In genomic region chr17:5089541-5089940, GRCm38 (mm10) we compare ENCODE assay signal across 8 mouse cellular contexts.
DNase-seq lines count a peak whose midpoint lies in the region; ATAC-seq lines count a peak whose summit lies in the region.

No protein-coding gene starts in this region.

- no peak overlapping the region for H3K27ac ChIP-seq in heart, embryonic 14.5 days (replicated peaks in 1 of 2; ENCODE audit: control insufficient read depth in 1 of 2, insufficient read depth in 1 of 2, low read depth in 2 of 2, low read length in 2 of 2)
- no peak overlapping the region for H3K27ac ChIP-seq in neural tube, embryonic 12.5 days

- no peak overlapping the region for H3K9ac ChIP-seq in heart, embryonic 14.5 days (ENCODE audit: low read length)
- no peak overlapping the region for H3K9ac ChIP-seq in neural tube, embryonic 12.5 days

- ATAC-seq in heart, embryonic 14.5 days (ENCODE audit: insufficient number of reproducible peaks, insufficient read depth, low FRiP score, low read depth), result no peak
- ATAC-seq in neural tube, embryonic 12.5 days (ENCODE audit: low FRiP score, low read depth), result no peak

- H3K4me2 ChIP-seq in heart, embryonic 14.5 days (ENCODE audit: low read length), result peak overlapping the region; percentile 22
- peak overlapping the region; percentile 12; the same call in 1 of the 2 replicates for H3K4me2 ChIP-seq in neural tube, embryonic 12.5 days (replicated peaks)

- no peaks in the 10 kb centered on the region for H3K27me3 ChIP-seq in heart, embryonic 14.5 days (ENCODE audit: control insufficient read depth, insufficient read depth, low read length)
- no peaks in the 10 kb centered on the region for H3K27me3 ChIP-seq in neural tube, embryonic 12.5 days (replicated peaks)

- H3K9me3 ChIP-seq in heart, embryonic 14.5 days (ENCODE audit: control insufficient read depth, low read length), result no peaks in the 10 kb centered on the region
- H3K9me3 ChIP-seq in neural tube, embryonic 12.5 days, result no peaks in the 10 kb centered on the region

- intact Hi-C loops in left cerebral cortex, postnatal 25 days (cut with DNase I), result no loop called here

- H3K36me3 ChIP-seq in heart, embryonic 14.5 days (ENCODE audit: control insufficient read depth, insufficient read depth, low read length), result 0 out of 2 replicates have a peak, but pooled peaks cover 3% of the 10 kb centered on the region
- no peaks in the 10 kb centered on the region for H3K36me3 ChIP-seq in neural tube, embryonic 12.5 days

- DNase-seq in heart, adult 9 months (ENCODE audit: low spot score in 2 of 2), result no peak
- peak; percentile 70 for DNase-seq in T-cell, adult 2 months (ENCODE audit: low spot score)
- peak; percentile 52 for DNase-seq in kidney, adult 11 months
- no peak for DNase-seq in right cerebral cortex, adult 2 months (ENCODE audit: low spot score in 2 of 2)
- DNase-seq in left cerebral cortex, postnatal 25 days (ENCODE audit: low spot score in 2 of 2), result no peak
- DNase-seq in spleen, postnatal 14 days (ENCODE audit: low spot score in 2 of 2), result no peak

- peaks cover 16 to 33% of the 10 kb centered on the region in 2 experiments for H3K4me1 ChIP-seq in heart, embryonic 14.5 days (ENCODE audit: control insufficient read depth in 2 of 2, insufficient read depth in 2 of 2, low read length in 2 of 2)
- peaks cover 38% of the 10 kb centered on the region for H3K4me1 ChIP-seq in neural tube, embryonic 12.5 days

- no peak overlapping the region for H3K4me3 ChIP-seq in heart, embryonic 14.5 days (ENCODE audit: control insufficient read depth in 1 of 2, insufficient read depth in 1 of 2, low read depth in 1 of 2, low read length in 2 of 2)
- no peak overlapping the region for H3K4me3 ChIP-seq in neural tube, embryonic 12.5 days

- WGBS in heart, embryonic 14.5 days, result 29% methylated on average over 12 of the region's 12 CpGs
- WGBS in neural tube, embryonic 12.5 days, result 16% methylated on average over 12 of the region's 12 CpGs

Comparison
In these comparisons a context has a peak if more than half of its experiments do, and no peak if none do; other contexts are left out.
1. DNase-seq: peak in T-cell, adult 2 months (single experiment) and kidney, adult 11 months (single experiment); none in heart, adult 9 months (0 of 2), right cerebral cortex, adult 2 months (0 of 2), left cerebral cortex, postnatal 25 days (0 of 2) and spleen, postnatal 14 days (0 of 2).